Mouse (Mus musculus): ENCODE measurements around the gene Dapp1. TPM values are rescaled to one million over a fixed set of nuclear protein-coding genes. Genes with fewer than 3 reads are reported as not detected.
A peak's percentile ranks its signal among the peaks of the same experiment; 100 is the strongest.
"Not testable (repeated sequence)": the region's sequence is repeated elsewhere in the genome, so short reads cannot be mapped to it uniquely, and the experiment has no call there.

Gene Dapp1
- total RNA-seq, 2 experiments from 2014 or later, result 2.6 to 3.4 TPM

- no peak for TF ChIP-seq CTCF (IDR thresholded peaks at IDR 0.05)
- intact Hi-C loops (cut with DNase I), result no loop called here
- H3K4me3 ChIP-seq, result no peak overlapping the region
- H3K27ac ChIP-seq, result no peak overlapping the region
- DNase-seq (ENCODE audit: extremely low spot score in 1 of 2, low spot score in 2 of 2), result no peak
Observed at GRCm38 (mm10) chr3:137968105-137968819, 13.1 kb downstream of the Dapp1 start.

GRCm38 (mm10) chr3:137964014-137964413 lies 17.3 kb downstream of the Dapp1 start:
- H3K4me3 ChIP-seq; intact Hi-C loops (cut with DNase I); DNase-seq (ENCODE audit: extremely low spot score in 1 of 2, low spot score in 2 of 2); H3K27ac ChIP-seq: not testable (repeated sequence)

GRCm38 (mm10) chr3:137963508-137963907 lies 17.8 kb downstream of the Dapp1 start:
- TF ChIP-seq CTCF (IDR thresholded peaks at IDR 0.05), result no peak
- intact Hi-C loops (cut with DNase I), result no loop called here
- H3K27ac ChIP-seq, result no peak overlapping the region
- H3K4me3 ChIP-seq, result no peak overlapping the region
- no peak for DNase-seq (ENCODE audit: extremely low spot score in 1 of 2, low spot score in 2 of 2)

- TF ChIP-seq CTCF (IDR thresholded peaks at IDR 0.05), result no peak
- intact Hi-C loops (cut with DNase I), result no loop called here
Observed at GRCm38 (mm10) chr3:137961736-137962385, 19.5 kb downstream of the Dapp1 start.

DNA sequence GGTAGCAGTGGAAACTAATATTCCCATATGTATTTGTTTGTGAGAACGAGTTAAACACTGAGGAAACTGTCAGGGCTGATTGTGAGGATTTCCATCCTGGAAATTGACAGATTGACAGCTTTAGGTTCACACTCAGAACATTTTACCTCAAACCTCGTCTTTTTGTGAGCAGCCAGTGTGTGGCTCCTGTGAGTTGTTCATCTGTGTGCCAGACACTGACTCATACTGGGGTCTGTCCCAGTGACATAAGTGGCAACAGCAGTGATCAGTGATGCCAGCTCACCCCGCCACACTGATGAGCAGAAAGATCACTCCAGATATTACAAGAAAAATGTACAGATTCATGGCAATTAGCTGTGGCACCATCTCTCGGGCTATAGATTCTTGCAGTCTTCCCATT lies 21.9 kb downstream of the Dapp1 start:
- no peak overlapping the region for H3K4me3 ChIP-seq
- no peak overlapping the region for H3K27ac ChIP-seq
- TF ChIP-seq CTCF (IDR thresholded peaks at IDR 0.05), result no peak
- intact Hi-C loops (cut with DNase I), result no loop called here
- DNase-seq (ENCODE audit: extremely low spot score in 1 of 2, low spot score in 2 of 2), result no peak

More at GRCm38 (mm10) chr3:137961736-137962385, 19.5 kb downstream of the Dapp1 start:
- no peak for DNase-seq (ENCODE audit: extremely low spot score in 1 of 2, low spot score in 2 of 2)
- H3K4me3 ChIP-seq, result no peak overlapping the region
- no peak overlapping the region for H3K27ac ChIP-seq

GRCm38 (mm10) chr3:137958352-137958751 lies 23.0 kb downstream of the Dapp1 start:
- no peak for DNase-seq (ENCODE audit: extremely low spot score in 1 of 2, low spot score in 2 of 2)
- H3K4me3 ChIP-seq, result no peak overlapping the region
- intact Hi-C loops (cut with DNase I), result no loop called here
- no peak for TF ChIP-seq CTCF (IDR thresholded peaks at IDR 0.05)
- no peak overlapping the region for H3K27ac ChIP-seq

DNA sequence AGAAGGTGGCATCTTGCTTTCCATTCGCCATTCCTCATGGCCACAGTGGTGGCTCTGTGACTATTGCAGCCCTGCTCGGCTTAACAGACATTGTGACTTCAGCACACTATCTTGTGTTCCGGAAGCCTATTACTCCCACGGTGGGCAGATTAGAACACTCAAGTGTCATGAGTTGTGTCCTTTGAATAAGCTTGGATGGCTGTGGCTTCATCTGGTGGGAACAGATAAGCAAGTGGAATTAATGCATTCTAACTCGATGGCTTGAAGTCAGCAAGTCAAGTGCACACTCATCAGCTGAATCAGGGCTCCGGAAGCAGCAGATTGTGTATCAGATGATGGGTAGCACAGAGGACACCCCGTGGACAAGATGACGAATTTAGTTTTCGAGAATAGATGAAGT lies 23.5 kb downstream of the Dapp1 start:
- DNase-seq (ENCODE audit: extremely low spot score in 1 of 2, low spot score in 2 of 2), result no peak
- TF ChIP-seq CTCF (IDR thresholded peaks at IDR 0.05), result no peak
- H3K4me3 ChIP-seq, result no peak overlapping the region
- intact Hi-C loops (cut with DNase I), result no loop called here
- H3K27ac ChIP-seq, result no peak overlapping the region

- intact Hi-C loops (cut with DNase I), result no loop called here
- Histone ChIP-seq H3K27ac (no peak overlapping the region), H3K4me3 (no peak overlapping the region)
- no peak for DNase-seq (ENCODE audit: extremely low spot score in 1 of 2, low spot score in 2 of 2)
- TF ChIP-seq CTCF (IDR thresholded peaks at IDR 0.05), result no peak
Observed at GRCm38 (mm10) chr3:137955560-137956081, 25.7 kb downstream of the Dapp1 start.

- Histone ChIP-seq H3K4me3 (no peak overlapping the region), H3K27ac (no peak overlapping the region)
- no peak for TF ChIP-seq CTCF (IDR thresholded peaks at IDR 0.05)
- intact Hi-C loops (cut with DNase I), result no loop called here
- no peak for DNase-seq (ENCODE audit: extremely low spot score in 1 of 2, low spot score in 2 of 2)
Observed at GRCm38 (mm10) chr3:137954256-137954916, 27.0 kb downstream of the Dapp1 start.

- DNase-seq (ENCODE audit: extremely low spot score in 1 of 2, low spot score in 2 of 2), result peak; percentile 55 to 64
- Histone ChIP-seq H3K4me3 (no peak overlapping the region), H3K27ac (peak overlapping the region; percentile 50)
- no peak for TF ChIP-seq CTCF (IDR thresholded peaks at IDR 0.05)
- intact Hi-C loops (cut with DNase I), result no loop called here
Observed at GRCm38 (mm10) chr3:137952914-137953880, 28.1 kb downstream of the Dapp1 start.

GRCm38 (mm10) chr3:137952225-137952913 lies 29.0 kb downstream of the Dapp1 start:
- Histone ChIP-seq H3K4me3 (no peak overlapping the region), H3K27ac (peak overlapping the region; percentile 72)
- intact Hi-C loops (cut with DNase I), result no loop called here
- TF ChIP-seq CTCF (IDR thresholded peaks at IDR 0.05), result no peak
- DNase-seq (ENCODE audit: extremely low spot score in 1 of 2, low spot score in 2 of 2), result peak in 1 of 2 experiments; percentile 42

Data from left cerebral cortex, adult 2 months (tissue).